Mouse (Mus musculus) spleen, postnatal 4 days (tissue): ENCODE results near the gene Plcb1.

Experiments used
- DNase-seq, 2 experiments: peaks; one replicate each; pipeline ENCODE4 v3.0.0; 2022; ENCODE audit warnings: low spot score in 2 of 2

Gene Plcb1

GRCm38 (mm10) chr2:135409418-135410097 lies 623.7 kb downstream of the Plcb1 start:
- DNase-seq = no peak

GRCm38 (mm10) chr2:135411675-135412074 lies 625.8 kb downstream of the Plcb1 start:
- no peak for DNase-seq

- no peak for DNase-seq
Observed at GRCm38 (mm10) chr2:135415137-135415536, 629.3 kb downstream of the Plcb1 start.

- DNase-seq = no peak
Observed at GRCm38 (mm10) chr2:135419301-135419700, 633.4 kb downstream of the Plcb1 start.

- DNase-seq = no peak
Observed at GRCm38 (mm10) chr2:135434947-135435515, 649.2 kb downstream of the Plcb1 start.

- DNase-seq = no peak
Observed at GRCm38 (mm10) chr2:135439034-135439433, 653.2 kb downstream of the Plcb1 start.

GRCm38 (mm10) chr2:135439546-135440517 lies 654.0 kb downstream of the Plcb1 start:
- DNase-seq = no peak

GRCm38 (mm10) chr2:135453581-135453980 lies 667.7 kb downstream of the Plcb1 start:
- DNase-seq = no peak

GRCm38 (mm10) chr2:135454015-135454414 lies 668.1 kb downstream of the Plcb1 start:
- no peak for DNase-seq

- DNase-seq = no peak
Observed at GRCm38 (mm10) chr2:135454455-135454854, 668.6 kb downstream of the Plcb1 start.

GRCm38 (mm10) chr2:135467895-135468294 lies 682.0 kb downstream of the Plcb1 start:
- no peak for DNase-seq

GRCm38 (mm10) chr2:135474107-135474506 lies 688.2 kb downstream of the Plcb1 start:
- DNase-seq = no peak

GRCm38 (mm10) chr2:135485248-135485647 lies 699.4 kb downstream of the Plcb1 start:
- DNase-seq = no peak

- DNase-seq = no peak
Observed at GRCm38 (mm10) chr2:135488277-135488676, 702.4 kb downstream of the Plcb1 start.

GRCm38 (mm10) chr2:135489127-135489526 lies 703.3 kb downstream of the Plcb1 start:
- no peak for DNase-seq

GRCm38 (mm10) chr2:135492777-135493176 lies 706.9 kb downstream of the Plcb1 start:
- DNase-seq = no peak

GRCm38 (mm10) chr2:135496553-135496952 lies 710.7 kb downstream of the Plcb1 start:
- no peak for DNase-seq

GRCm38 (mm10) chr2:135497251-135497650 lies 711.4 kb downstream of the Plcb1 start:
- DNase-seq = no peak

- DNase-seq = no peak
Observed at GRCm38 (mm10) chr2:135500872-135501271, 715.0 kb downstream of the Plcb1 start.

GRCm38 (mm10) chr2:135503328-135503997 lies 717.6 kb downstream of the Plcb1 start:
- DNase-seq = no peak

GRCm38 (mm10) chr2:135503998-135504354 lies 718.1 kb downstream of the Plcb1 start:
- no peak for DNase-seq

- no peak for DNase-seq
Observed at GRCm38 (mm10) chr2:135507111-135507510, 721.2 kb downstream of the Plcb1 start.
